Mouse (Mus musculus): ENCODE results near the gene Sgo1. TPM values are rescaled to one million over a fixed set of nuclear protein-coding genes. Genes with fewer than 3 reads are reported as not detected.
A peak's percentile ranks its signal among the peaks of the same experiment; 100 is the strongest.
"Not testable (repeated sequence)": the region's sequence is repeated elsewhere in the genome, so short reads cannot be mapped to it uniquely, and the experiment has no call there.

The Sgo1 gene
- 0.03 and 0.07 TPM in 2 replicates for polyA plus RNA-seq (2012; rRNA removed)

GRCm38 (mm10) chr17:53688877-53689802, at the start of gene Sgo1:
TSS of gene Sgo1 (minus strand) at chr17:53689333.
- TF ChIP-seq CTCF (conservative IDR thresholded peaks at IDR 0.05; ENCODE audit: insufficient read depth, insufficient read length, low read depth, low read length) (peak; percentile 36), POLR2A (IDR thresholded peaks at IDR 0.05; ENCODE audit: low read depth, low read length) (peak; percentile 96)
- H3K4me3 ChIP-seq (ENCODE audit: insufficient read depth, low read depth, low read length), result peak within 1 kb of the TSS; percentile 68
- WGBS, result under 1% methylated on average over 78 of the region's 78 CpGs
- peak within 1 kb of the TSS; percentile 98 for H3K27ac ChIP-seq (ENCODE audit: insufficient read depth, low read depth, low read length)
- no peaks in the 10 kb centered on the region for H3K27me3 ChIP-seq (replicated peaks; ENCODE audit: control insufficient read depth, insufficient read depth, low read length)
- DNase-seq, result peak; percentile 98
- no peaks in the 10 kb centered on the region for H3K36me3 ChIP-seq (ENCODE audit: control insufficient read depth, insufficient read depth, low read length)
- H3K4me1 ChIP-seq (ENCODE audit: control insufficient read depth, insufficient read depth, low read length), result no peaks in the 10 kb centered on the region; the same call in 1 of the 2 replicates

GRCm38 (mm10) chr17:53718916-53719315, 29.8 kb upstream of the Sgo1 start:
- not testable (repeated sequence) for DNase-seq; H3K36me3 ChIP-seq (ENCODE audit: control insufficient read depth, insufficient read depth, low read length); H3K27ac ChIP-seq (ENCODE audit: insufficient read depth, low read depth, low read length); H3K4me1 ChIP-seq (ENCODE audit: control insufficient read depth, insufficient read depth, low read length); H3K27me3 ChIP-seq (replicated peaks; ENCODE audit: control insufficient read depth, insufficient read depth, low read length); H3K4me3 ChIP-seq (ENCODE audit: insufficient read depth, low read depth, low read length)
- 78% methylated on average over 3 of the region's 3 CpGs for WGBS

DNA sequence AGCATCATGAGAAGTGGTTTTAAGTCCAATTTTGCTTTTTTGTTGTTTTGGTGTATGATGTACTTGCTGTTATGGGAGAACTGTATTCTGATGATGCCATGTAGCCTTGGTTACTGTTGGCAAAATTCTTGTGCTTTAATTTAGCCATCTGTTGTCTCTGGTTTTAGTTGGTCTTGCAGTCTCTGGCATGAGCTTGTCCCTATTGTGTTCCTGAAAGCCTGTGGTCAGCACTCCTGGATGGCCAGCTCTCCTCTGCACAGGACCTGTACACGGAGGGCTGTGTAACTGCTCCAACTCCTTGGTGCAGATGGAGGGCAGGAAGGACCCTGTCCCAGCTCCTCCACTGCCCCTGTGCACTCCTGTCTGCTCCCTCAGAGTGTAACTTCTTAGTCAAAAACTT, 29.3 kb upstream of the Sgo1 start:
- no peaks in the 10 kb centered on the region for H3K36me3 ChIP-seq (ENCODE audit: control insufficient read depth, insufficient read depth, low read length)
- DNase-seq, result no peak
- no peaks in the 10 kb centered on the region for H3K27me3 ChIP-seq (replicated peaks; ENCODE audit: control insufficient read depth, insufficient read depth, low read length)
- no peak overlapping the region for H3K27ac ChIP-seq (ENCODE audit: insufficient read depth, low read depth, low read length)
- no peak overlapping the region for H3K4me3 ChIP-seq (ENCODE audit: insufficient read depth, low read depth, low read length)
- H3K4me1 ChIP-seq (ENCODE audit: control insufficient read depth, insufficient read depth, low read length), result no peaks in the 10 kb centered on the region
- 71% methylated on average over 1 of the region's 1 CpGs for WGBS
- TF ChIP-seq CTCF (conservative IDR thresholded peaks at IDR 0.05; ENCODE audit: insufficient read depth, insufficient read length, low read depth, low read length), result no peak
- no peak for TF ChIP-seq POLR2A (IDR thresholded peaks at IDR 0.05; ENCODE audit: low read depth, low read length)

DNA sequence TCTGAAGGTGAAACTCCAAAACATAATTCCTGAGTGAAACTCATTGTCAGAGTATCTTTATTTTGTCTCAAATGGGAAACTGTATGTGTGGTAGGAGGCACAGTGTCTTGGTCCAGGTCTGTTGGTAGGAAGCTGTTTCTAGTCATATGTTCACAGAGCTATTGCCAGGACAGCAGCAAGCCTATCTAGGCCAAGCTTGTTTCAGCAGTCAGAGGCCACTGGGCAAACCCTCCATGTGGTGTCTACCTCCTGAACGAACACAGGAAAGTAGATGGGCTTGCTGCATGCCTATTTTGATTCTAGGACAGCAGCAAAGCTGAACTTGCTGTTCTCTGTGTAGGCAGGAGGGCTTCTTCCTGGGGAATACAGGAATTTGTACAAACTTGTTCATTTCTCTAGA, 26.0 kb upstream of the Sgo1 start:
- H3K27me3 ChIP-seq (replicated peaks; ENCODE audit: control insufficient read depth, insufficient read depth, low read length); H3K27ac ChIP-seq (ENCODE audit: insufficient read depth, low read depth, low read length); H3K4me1 ChIP-seq (ENCODE audit: control insufficient read depth, insufficient read depth, low read length); H3K4me3 ChIP-seq (ENCODE audit: insufficient read depth, low read depth, low read length); H3K36me3 ChIP-seq (ENCODE audit: control insufficient read depth, insufficient read depth, low read length); DNase-seq: not testable (repeated sequence)
- 46% methylated on average over 1 of the region's 1 CpGs for WGBS

DNA sequence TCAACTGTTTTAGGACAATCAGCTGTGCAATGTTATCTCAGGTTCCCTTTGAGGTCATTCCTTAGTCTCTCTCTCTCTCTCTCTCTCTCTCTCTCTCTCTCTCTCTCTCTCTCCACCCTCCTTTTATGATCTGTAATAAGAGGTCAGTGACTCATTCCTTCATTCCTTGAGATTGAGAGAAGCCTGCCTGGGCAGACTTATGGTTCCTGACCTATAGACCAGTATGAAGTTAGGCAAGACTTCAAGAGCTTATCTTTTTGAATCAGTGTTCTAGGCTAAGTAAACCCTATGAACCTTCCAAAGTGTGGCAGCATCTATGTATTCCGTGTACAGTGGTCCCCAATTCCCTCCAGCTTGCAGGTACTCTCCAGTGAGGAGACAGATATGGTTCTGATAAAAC, 25.3 kb upstream of the Sgo1 start:
- 55% methylated on average over 1 of the region's 1 CpGs for WGBS
- H3K4me3 ChIP-seq (ENCODE audit: insufficient read depth, low read depth, low read length), result no peak overlapping the region
- no peaks in the 10 kb centered on the region for H3K4me1 ChIP-seq (ENCODE audit: control insufficient read depth, insufficient read depth, low read length)
- H3K36me3 ChIP-seq (ENCODE audit: control insufficient read depth, insufficient read depth, low read length), result no peaks in the 10 kb centered on the region
- H3K27ac ChIP-seq (ENCODE audit: insufficient read depth, low read depth, low read length), result no peak overlapping the region
- no peaks in the 10 kb centered on the region for H3K27me3 ChIP-seq (replicated peaks; ENCODE audit: control insufficient read depth, insufficient read depth, low read length)
- no peak for TF ChIP-seq POLR2A (IDR thresholded peaks at IDR 0.05; ENCODE audit: low read depth, low read length)
- no peak for TF ChIP-seq CTCF (conservative IDR thresholded peaks at IDR 0.05; ENCODE audit: insufficient read depth, insufficient read length, low read depth, low read length)
- DNase-seq, result no peak

DNA sequence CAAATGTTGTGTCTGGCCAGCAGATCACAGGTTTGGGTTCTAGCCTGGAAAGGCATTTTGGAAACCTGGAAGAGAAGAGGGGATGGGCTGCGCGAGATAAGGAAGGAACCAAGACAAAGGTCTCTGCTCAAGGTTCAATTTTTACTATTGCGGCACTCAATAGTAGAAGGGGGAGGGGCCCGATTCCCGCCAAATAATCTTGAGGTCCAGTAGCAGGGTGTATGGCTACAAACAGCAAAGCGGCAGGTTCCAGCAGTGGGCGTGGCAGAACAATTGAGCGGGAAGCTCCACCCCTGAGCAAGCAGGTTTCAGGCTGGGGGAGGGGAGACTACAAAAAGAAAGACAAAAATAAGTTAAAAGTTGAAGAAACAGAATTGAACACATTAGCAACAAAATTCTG, 8.4 kb upstream of the Sgo1 start:
- not testable (repeated sequence) for H3K36me3 ChIP-seq (ENCODE audit: control insufficient read depth, insufficient read depth, low read length); H3K4me3 ChIP-seq (ENCODE audit: insufficient read depth, low read depth, low read length); DNase-seq; H3K27me3 ChIP-seq (replicated peaks; ENCODE audit: control insufficient read depth, insufficient read depth, low read length); H3K4me1 ChIP-seq (ENCODE audit: control insufficient read depth, insufficient read depth, low read length); H3K27ac ChIP-seq (ENCODE audit: insufficient read depth, low read depth, low read length)
- 94% methylated on average over 8 of the region's 8 CpGs for WGBS

GRCm38 (mm10) chr17:53694039-53694438, 4.9 kb upstream of the Sgo1 start:
- TF ChIP-seq POLR2A (IDR thresholded peaks at IDR 0.05; ENCODE audit: low read depth, low read length) (no peak), CTCF (conservative IDR thresholded peaks at IDR 0.05; ENCODE audit: insufficient read depth, insufficient read length, low read depth, low read length) (peak; percentile 52)
- Histone ChIP-seq H3K27me3 (replicated peaks; ENCODE audit: control insufficient read depth, insufficient read depth, low read length) (no peaks in the 10 kb centered on the region), H3K36me3 (ENCODE audit: control insufficient read depth, insufficient read depth, low read length) (no peaks in the 10 kb centered on the region), H3K4me1 (ENCODE audit: control insufficient read depth, insufficient read depth, low read length) (no peaks in the 10 kb centered on the region), H3K27ac (ENCODE audit: insufficient read depth, low read depth, low read length) (no peak overlapping the region), H3K4me3 (ENCODE audit: insufficient read depth, low read depth, low read length) (no peak overlapping the region)
- peak; percentile 63 for DNase-seq
- WGBS, result 81% methylated on average over 2 of the region's 2 CpGs

All from kidney, adult 2 months (tissue).